Comparison of ENCODE assay signal across 8 mouse cellular contexts in genomic region chr9:63909618-63910017, GRCm38 (mm10).
A peak's percentile ranks its signal among the peaks of the same experiment; 100 is the strongest.
DNase-seq lines count a peak whose midpoint lies in the region; ATAC-seq lines count a peak whose summit lies in the region.

No protein-coding gene starts in this region.

- DNase-seq in c-Kit-positive CD71-positive TER-119-negative erythroid progenitor cells, embryonic 14.5 days (ENCODE audit: low read depth): peak; percentile 60
- peak; percentile 41 to 88 for DNase-seq in frontal cortex, adult 2 months (ENCODE audit: extremely low spot score in 1 of 2, low spot score in 1 of 2)
- DNase-seq in left cerebral cortex, postnatal 10 days (ENCODE audit: extremely low spot score in 1 of 2, low spot score in 2 of 2): peak; percentile 67 to 84
- DNase-seq in natural killer cell, adult 2 months (ENCODE audit: low spot score in 2 of 2): peak; percentile 63 to 73
- peak; percentile 54 for DNase-seq in telencephalon, adult 2 months (ENCODE audit: low read depth, low spot score)

- H3K4me2 ChIP-seq in forebrain, embryonic 13.5 days: no peak overlapping the region
- no peak overlapping the region for H3K4me2 ChIP-seq in forebrain, embryonic 15.5 days (replicated peaks)
- H3K4me2 ChIP-seq in intestine, embryonic 15.5 days (replicated peaks): no peak overlapping the region

- WGBS in forebrain, embryonic 13.5 days: 15% methylated on average over 5 of the region's 5 CpGs
- 14% methylated on average over 5 of the region's 5 CpGs for WGBS in forebrain, embryonic 15.5 days
- 11% methylated on average over 5 of the region's 5 CpGs for WGBS in intestine, embryonic 15.5 days

- 0 out of 2 replicates have a peak, but pooled peaks have one; percentile 30 for ATAC-seq in forebrain, embryonic 13.5 days
- ATAC-seq in forebrain, embryonic 15.5 days (replicated peaks): no peak
- peak; percentile 80 for ATAC-seq in intestine, embryonic 15.5 days

- no peaks in the 10 kb centered on the region for H3K36me3 ChIP-seq in forebrain, embryonic 13.5 days (ENCODE audit: poor library complexity, severe bottlenecking)
- no peaks in the 10 kb centered on the region for H3K36me3 ChIP-seq in forebrain, embryonic 15.5 days
- no peaks in the 10 kb centered on the region for H3K36me3 ChIP-seq in intestine, embryonic 15.5 days

- no peak overlapping the region for H3K27ac ChIP-seq in forebrain, embryonic 13.5 days
- no peak overlapping the region for H3K27ac ChIP-seq in forebrain, embryonic 15.5 days (replicated peaks)
- no peak overlapping the region for H3K27ac ChIP-seq in intestine, embryonic 15.5 days

- peaks cover 3% of the 10 kb centered on the region; the same call in 1 of the 2 replicates for H3K27me3 ChIP-seq in forebrain, embryonic 13.5 days
- no peaks in the 10 kb centered on the region; the same call in 1 of the 2 replicates for H3K27me3 ChIP-seq in forebrain, embryonic 15.5 days
- H3K27me3 ChIP-seq in intestine, embryonic 15.5 days (replicated peaks): no peaks in the 10 kb centered on the region

- no peak overlapping the region for H3K4me3 ChIP-seq in forebrain, embryonic 13.5 days
- no peak overlapping the region for H3K4me3 ChIP-seq in forebrain, embryonic 15.5 days
- no peak overlapping the region for H3K4me3 ChIP-seq in intestine, embryonic 15.5 days (replicated peaks)

- intact Hi-C loops in left cerebral cortex, postnatal 10 days (cut with DNase I): no loop called here

- H3K9ac ChIP-seq in forebrain, embryonic 13.5 days: no peak overlapping the region
- no peak overlapping the region for H3K9ac ChIP-seq in forebrain, embryonic 15.5 days (replicated peaks)
- H3K9ac ChIP-seq in intestine, embryonic 15.5 days: no peak overlapping the region

- peaks cover 3% of the 10 kb centered on the region; the same call in 1 of the 2 replicates for H3K9me3 ChIP-seq in forebrain, embryonic 13.5 days (replicated peaks)
- no peaks in the 10 kb centered on the region for H3K9me3 ChIP-seq in forebrain, embryonic 15.5 days
- H3K9me3 ChIP-seq in intestine, embryonic 15.5 days: no peaks in the 10 kb centered on the region

- H3K4me1 ChIP-seq in forebrain, embryonic 13.5 days: peaks cover 10% of the 10 kb centered on the region
- H3K4me1 ChIP-seq in forebrain, embryonic 15.5 days: peaks cover 8% of the 10 kb centered on the region
- 0 out of 2 replicates have a peak, but pooled peaks cover 3% of the 10 kb centered on the region for H3K4me1 ChIP-seq in intestine, embryonic 15.5 days (replicated peaks)
